Mouse (Mus musculus): ENCODE measurements around the gene Tmem178b.

The Tmem178b gene

GRCm38 (mm10) chr6:40078353-40078752 is 205.3 kb downstream of the Tmem178b start:
- DNase-seq (ENCODE audit: low spot score) = no peak

- no peak for DNase-seq (ENCODE audit: low spot score)
These were observed 210.7 kb downstream of the Tmem178b start for GRCm38 (mm10) chr6:40083726-40084125.

GRCm38 (mm10) chr6:40091250-40091651 is 218.2 kb downstream of the Tmem178b start:
- DNase-seq (ENCODE audit: low spot score) = no peak

- DNase-seq (ENCODE audit: low spot score) = no peak
These were observed 225.4 kb downstream of the Tmem178b start for GRCm38 (mm10) chr6:40098498-40098897.

GRCm38 (mm10) chr6:40101785-40102184 is 228.7 kb downstream of the Tmem178b start:
- no peak for DNase-seq (ENCODE audit: low spot score)

- DNase-seq (ENCODE audit: low spot score) = no peak
These were observed 229.8 kb downstream of the Tmem178b start for GRCm38 (mm10) chr6:40102863-40103262.

- no peak for DNase-seq (ENCODE audit: low spot score)
These were observed 237.0 kb downstream of the Tmem178b start for GRCm38 (mm10) chr6:40110029-40110428.

- no peak for DNase-seq (ENCODE audit: low spot score)
These were observed 237.7 kb downstream of the Tmem178b start for GRCm38 (mm10) chr6:40110729-40111128.

GRCm38 (mm10) chr6:40112488-40112887 is 239.4 kb downstream of the Tmem178b start:
- no peak for DNase-seq (ENCODE audit: low spot score)

GRCm38 (mm10) chr6:40116225-40116624 is 243.2 kb downstream of the Tmem178b start:
- no peak for DNase-seq (ENCODE audit: low spot score)

GRCm38 (mm10) chr6:40120176-40120575 is 247.1 kb downstream of the Tmem178b start:
- DNase-seq (ENCODE audit: low spot score) = no peak

GRCm38 (mm10) chr6:40121494-40121893 is 248.4 kb downstream of the Tmem178b start:
- DNase-seq (ENCODE audit: low spot score) = no peak

GRCm38 (mm10) chr6:40123070-40123690 is 250.1 kb downstream of the Tmem178b start:
- no peak for DNase-seq (ENCODE audit: low spot score)

GRCm38 (mm10) chr6:40123960-40124359 is 250.9 kb downstream of the Tmem178b start:
- DNase-seq (ENCODE audit: low spot score) = no peak

GRCm38 (mm10) chr6:40128716-40129115 is 255.6 kb downstream of the Tmem178b start:
- no peak for DNase-seq (ENCODE audit: low spot score)

- no peak for DNase-seq (ENCODE audit: low spot score)
These were observed 258.9 kb downstream of the Tmem178b start for GRCm38 (mm10) chr6:40131936-40132335.

GRCm38 (mm10) chr6:40133436-40133835 is 260.4 kb downstream of the Tmem178b start:
- DNase-seq (ENCODE audit: low spot score) = no peak

- no peak for DNase-seq (ENCODE audit: low spot score)
These were observed 262.6 kb downstream of the Tmem178b start for GRCm38 (mm10) chr6:40135716-40136115.

- no peak for DNase-seq (ENCODE audit: low spot score)
These were observed 264.3 kb downstream of the Tmem178b start for GRCm38 (mm10) chr6:40137346-40137745.

GRCm38 (mm10) chr6:40137831-40138520 is 264.9 kb downstream of the Tmem178b start:
- DNase-seq (ENCODE audit: low spot score) = no peak

- no peak for DNase-seq (ENCODE audit: low spot score)
These were observed 269.5 kb downstream of the Tmem178b start for GRCm38 (mm10) chr6:40142582-40142981.

GRCm38 (mm10) chr6:40144371-40144770 is 271.3 kb downstream of the Tmem178b start:
- DNase-seq (ENCODE audit: low spot score) = no peak

- DNase-seq (ENCODE audit: low spot score) = no peak
These were observed 272.5 kb downstream of the Tmem178b start for GRCm38 (mm10) chr6:40145601-40146000.

- DNase-seq (ENCODE audit: low spot score) = no peak
These were observed 279.2 kb downstream of the Tmem178b start for GRCm38 (mm10) chr6:40152241-40152640.
